Mouse (Mus musculus) neutrophil, adult 5-6 weeks (primary cell): ENCODE data around the gene Cnnm4. TPM values are rescaled to one million over a fixed set of nuclear protein-coding genes. Genes with fewer than 3 reads are reported as not detected.

Experiments used
- ATAC-seq: fragments of 151-379, 151-347 bp; 2 replicates; pipeline ENCODE4 v1.8.0; 2017; ENCODE audit warnings: mild to moderate bottlenecking, moderate TSS enrichment; ENCODE audit not compliant: insufficient number of reproducible peaks, poor library complexity, low FRiP score, severe bottlenecking; ENCODE audit errors: extremely low read depth
- total RNA-seq: library from RNA; stranded (forward); fragments of 200-1000 nt; gene quantifications from 2 replicates; pipeline ENCODE4 v1.2.3, GENCODE M21; 2017

The Cnnm4 gene
- total RNA-seq, 1 experiment from 2014 or later, result 15.8 TPM

- no peak for ATAC-seq
Observed at GRCm38 (mm10) chr1:36554633-36555399, 83.4 kb downstream of the Cnnm4 start.

- ATAC-seq, result no peak
Observed at GRCm38 (mm10) chr1:36555798-36556395, 84.5 kb downstream of the Cnnm4 start.

- ATAC-seq, result no peak; the same call in 1 of the 2 replicates
Observed at GRCm38 (mm10) chr1:36556553-36557456, 85.4 kb downstream of the Cnnm4 start.

GRCm38 (mm10) chr1:36557457-36558011 lies 86.1 kb downstream of the Cnnm4 start:
- ATAC-seq, result no peak

Other genes starting within 250 kb of the Cnnm4 start
- gene Uggt1, start 226.9 kb upstream of the Cnnm4 start, total RNA-seq, result 103 and 117 TPM in 2 replicates
- gene Neurl3, start 196.9 kb upstream of the Cnnm4 start, total RNA-seq, result 433 and 491 TPM in 2 replicates
- 199 and 207 TPM in 2 replicates for gene Arid5a, start 163.9 kb upstream of the Cnnm4 start, total RNA-seq
- gene Kansl3, start 102.4 kb upstream of the Cnnm4 start, total RNA-seq, result 57.2 and 67.0 TPM in 2 replicates
- gene Fer1l5, start 99.3 kb upstream of the Cnnm4 start, total RNA-seq, result 0.35 TPM in 1 of 2 replicates, not detected in the other
- gene Lman2l, start 26.3 kb upstream of the Cnnm4 start, total RNA-seq, result 13.0 and 14.9 TPM in 2 replicates
- gene Cnnm3, start 40.2 kb downstream of the Cnnm4 start, total RNA-seq, result 16.2 and 20.8 TPM in 2 replicates
- 18.6 and 20.3 TPM in 2 replicates for gene Ankrd23, start 65.3 kb downstream of the Cnnm4 start, total RNA-seq
- not detected in 2 replicates for gene Gm42417, start 67.8 kb downstream of the Cnnm4 start, total RNA-seq
- 11.8 and 12.2 TPM in 2 replicates for gene Ankrd39, start 75.8 kb downstream of the Cnnm4 start, total RNA-seq
- 0.25 TPM in 1 of 2 replicates, not detected in the other for gene Sema4c, start 86.7 kb downstream of the Cnnm4 start, total RNA-seq
- gene Fam178b, start 211.6 kb downstream of the Cnnm4 start, total RNA-seq, result not detected in 2 replicates
- gene Cox5b, start 219.8 kb downstream of the Cnnm4 start, total RNA-seq, result 136 and 171 TPM in 2 replicates
- gene 4933424G06Rik, start 238.5 kb downstream of the Cnnm4 start, total RNA-seq, result not detected in 2 replicates
- gene Actr1b, start 242.8 kb downstream of the Cnnm4 start, total RNA-seq, result 53.7 and 59.8 TPM in 2 replicates